Mouse (Mus musculus): ENCODE measurements around the gene A530064D06Rik.
"Not testable (repeated sequence)": the region's sequence is repeated elsewhere in the genome, so short reads cannot be mapped to it uniquely, and the experiment has no call there.

A530064D06Rik gene

GRCm38 (mm10) chr17:48167103-48167502 is at the start of gene A530064D06Rik:
A530064D06Rik (minus strand) TSS chr17:48167275.
- not testable (repeated sequence) for DNase-seq

- no peak for DNase-seq
Observed at GRCm38 (mm10) chr17:48215429-48215828, 48.4 kb upstream of the A530064D06Rik start.

GRCm38 (mm10) chr17:48213511-48213910 is 46.4 kb upstream of the A530064D06Rik start:
- no peak for DNase-seq

- no peak for DNase-seq
Observed at GRCm38 (mm10) chr17:48212596-48212995, 45.5 kb upstream of the A530064D06Rik start.

GRCm38 (mm10) chr17:48203086-48203485 is 36.0 kb upstream of the A530064D06Rik start:
- no peak for DNase-seq

GRCm38 (mm10) chr17:48192366-48192765 is 25.3 kb upstream of the A530064D06Rik start:
- no peak for DNase-seq

- DNase-seq = peak in 1 of 2 experiments; percentile 19
Observed at GRCm38 (mm10) chr17:48185252-48185651, 18.2 kb upstream of the A530064D06Rik start.

GRCm38 (mm10) chr17:48157382-48158076 is 9.5 kb downstream of the A530064D06Rik start:
- DNase-seq = no peak

- DNase-seq = no peak
Observed at GRCm38 (mm10) chr17:48146120-48146519, 21.0 kb downstream of the A530064D06Rik start, which contains the start of gene 9830107B12Rik. 9830107B12Rik (minus strand) TSS chr17:48146268.

- no peak for DNase-seq
Observed at GRCm38 (mm10) chr17:48132810-48133209, 34.3 kb downstream of the A530064D06Rik start.

GRCm38 (mm10) chr17:48120456-48120855 is 46.6 kb downstream of the A530064D06Rik start:
- DNase-seq = no peak

GRCm38 (mm10) chr17:48119656-48120055 is 47.4 kb downstream of the A530064D06Rik start:
- peak; percentile 67 to 69 for DNase-seq

- peak in 1 of 2 experiments; percentile 10 for DNase-seq
Observed at GRCm38 (mm10) chr17:48118570-48118969, 48.5 kb downstream of the A530064D06Rik start.

- peak in 1 of 2 experiments; percentile 29 for DNase-seq
Observed at GRCm38 (mm10) chr17:48110547-48111287, 56.4 kb downstream of the A530064D06Rik start.

- DNase-seq = no peak
Observed at GRCm38 (mm10) chr17:48108520-48108919, 58.6 kb downstream of the A530064D06Rik start.

GRCm38 (mm10) chr17:48107862-48108261 is 59.2 kb downstream of the A530064D06Rik start:
- DNase-seq = no peak

GRCm38 (mm10) chr17:48107333-48107732 is 59.7 kb downstream of the A530064D06Rik start:
- DNase-seq = no peak

- DNase-seq = peak; percentile 86
Observed at GRCm38 (mm10) chr17:48100441-48101417, 66.3 kb downstream of the A530064D06Rik start.

GRCm38 (mm10) chr17:48099312-48099711 is 67.8 kb downstream of the A530064D06Rik start:
- no peak for DNase-seq
